Mouse (Mus musculus): ENCODE measurements around the gene Igf2.

DNA sequence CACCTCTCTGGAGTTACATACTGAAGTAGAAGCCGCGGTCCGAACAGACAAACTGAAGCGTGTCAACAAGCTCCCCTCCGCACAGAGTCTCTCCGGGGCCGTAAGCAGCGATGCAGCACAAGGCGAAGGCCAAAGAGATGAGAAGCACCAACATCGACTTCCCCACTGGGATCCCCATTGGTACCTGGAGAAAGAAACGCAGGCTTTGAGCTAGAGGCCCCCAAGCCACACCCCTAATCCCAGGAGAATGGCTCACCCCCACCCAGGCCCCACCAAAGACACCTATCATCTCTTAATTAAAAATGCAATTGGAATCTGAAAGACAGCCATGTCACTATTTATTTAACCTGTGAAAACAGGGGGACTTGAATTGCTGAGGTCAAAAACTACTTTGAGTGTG lies 11.0 kb downstream of the Igf2 start:
- no peak for TF ChIP-seq GATA1 (IDR thresholded peaks at IDR 0.05; ENCODE audit: borderline replicate concordance, low read length)
- no peak for TF ChIP-seq CTCF (IDR thresholded peaks at IDR 0.05; ENCODE audit: low read depth, low read length)
- no peak for TF ChIP-seq POLR2AphosphoS5 (IDR thresholded peaks at IDR 0.05; ENCODE audit: insufficient replicate concordance, low read depth, low read length)

All from G1E (cell line).